Mouse (Mus musculus): Measurements from ENCODE around the gene Olfr288. TPM values are rescaled to one million over a fixed set of nuclear protein-coding genes. Genes with fewer than 3 reads are reported as not detected.

The Olfr288 gene
- total RNA-seq (2021) (not detected), polyA plus RNA-seq (2012; rRNA removed) (not detected in 2 replicates)
- long read RNA-seq: 0 reads

GRCm38 (mm10) chr15:98195442-98195841 lies at the start of gene Olfr288:
Olfr288 (minus strand) TSS chr15:98195542.
- no peak for DNase-seq

- DNase-seq: no peak
Observed at GRCm38 (mm10) chr15:98235442-98235841, 40.1 kb upstream of the Olfr288 start.

GRCm38 (mm10) chr15:98234350-98234749 lies 39.0 kb upstream of the Olfr288 start, which contains the start of gene Olfr286:
Olfr286 (minus strand) TSS chr15:98234450.
- no peak for DNase-seq

- DNase-seq: no peak
Observed at GRCm38 (mm10) chr15:98226096-98226495, 30.8 kb upstream of the Olfr288 start.

GRCm38 (mm10) chr15:98225610-98226009 lies 30.3 kb upstream of the Olfr288 start:
- no peak for DNase-seq

- no peak for DNase-seq
Observed at GRCm38 (mm10) chr15:98222377-98222776, 27.0 kb upstream of the Olfr288 start.

GRCm38 (mm10) chr15:98220877-98221276 lies 25.5 kb upstream of the Olfr288 start, which contains the start of the genes Gm44579 and Olfr287:
Gm44579 (minus strand) TSS chr15:98220977.
Olfr287 (minus strand) TSS chr15:98221056.
- no peak for DNase-seq

- DNase-seq: no peak
Observed at GRCm38 (mm10) chr15:98214130-98214529, 18.8 kb upstream of the Olfr288 start.

GRCm38 (mm10) chr15:98213336-98213870 lies 18.1 kb upstream of the Olfr288 start:
- DNase-seq: peak; percentile 17

- DNase-seq: no peak
Observed at GRCm38 (mm10) chr15:98209676-98210075, 14.3 kb upstream of the Olfr288 start.

GRCm38 (mm10) chr15:98184456-98184855 lies 10.9 kb downstream of the Olfr288 start:
- DNase-seq: no peak

GRCm38 (mm10) chr15:98181856-98182570 lies 13.3 kb downstream of the Olfr288 start:
- DNase-seq: no peak

GRCm38 (mm10) chr15:98181132-98181711 lies 14.1 kb downstream of the Olfr288 start:
- DNase-seq: peak; percentile 95

GRCm38 (mm10) chr15:98180567-98181131 lies 14.7 kb downstream of the Olfr288 start:
- DNase-seq: no peak

- no peak for DNase-seq
Observed at GRCm38 (mm10) chr15:98177320-98177719, 18.0 kb downstream of the Olfr288 start.

GRCm38 (mm10) chr15:98173821-98174220 lies 21.5 kb downstream of the Olfr288 start:
- no peak for DNase-seq

GRCm38 (mm10) chr15:98172113-98172512 lies 23.2 kb downstream of the Olfr288 start:
- no peak for DNase-seq

- DNase-seq: no peak
Observed at GRCm38 (mm10) chr15:98170917-98171316, 24.4 kb downstream of the Olfr288 start.

- no peak for DNase-seq
Observed at GRCm38 (mm10) chr15:98170365-98170764, 25.0 kb downstream of the Olfr288 start.

GRCm38 (mm10) chr15:98168622-98169004 lies 26.7 kb downstream of the Olfr288 start:
- DNase-seq: no peak

- peak; percentile 82 for DNase-seq
Observed at GRCm38 (mm10) chr15:98167645-98168621, 27.4 kb downstream of the Olfr288 start.

All from adrenal gland, adult 2 months (tissue).